Comparison of ENCODE assay signal across 8 mouse cellular contexts in the genomic region with DNA sequence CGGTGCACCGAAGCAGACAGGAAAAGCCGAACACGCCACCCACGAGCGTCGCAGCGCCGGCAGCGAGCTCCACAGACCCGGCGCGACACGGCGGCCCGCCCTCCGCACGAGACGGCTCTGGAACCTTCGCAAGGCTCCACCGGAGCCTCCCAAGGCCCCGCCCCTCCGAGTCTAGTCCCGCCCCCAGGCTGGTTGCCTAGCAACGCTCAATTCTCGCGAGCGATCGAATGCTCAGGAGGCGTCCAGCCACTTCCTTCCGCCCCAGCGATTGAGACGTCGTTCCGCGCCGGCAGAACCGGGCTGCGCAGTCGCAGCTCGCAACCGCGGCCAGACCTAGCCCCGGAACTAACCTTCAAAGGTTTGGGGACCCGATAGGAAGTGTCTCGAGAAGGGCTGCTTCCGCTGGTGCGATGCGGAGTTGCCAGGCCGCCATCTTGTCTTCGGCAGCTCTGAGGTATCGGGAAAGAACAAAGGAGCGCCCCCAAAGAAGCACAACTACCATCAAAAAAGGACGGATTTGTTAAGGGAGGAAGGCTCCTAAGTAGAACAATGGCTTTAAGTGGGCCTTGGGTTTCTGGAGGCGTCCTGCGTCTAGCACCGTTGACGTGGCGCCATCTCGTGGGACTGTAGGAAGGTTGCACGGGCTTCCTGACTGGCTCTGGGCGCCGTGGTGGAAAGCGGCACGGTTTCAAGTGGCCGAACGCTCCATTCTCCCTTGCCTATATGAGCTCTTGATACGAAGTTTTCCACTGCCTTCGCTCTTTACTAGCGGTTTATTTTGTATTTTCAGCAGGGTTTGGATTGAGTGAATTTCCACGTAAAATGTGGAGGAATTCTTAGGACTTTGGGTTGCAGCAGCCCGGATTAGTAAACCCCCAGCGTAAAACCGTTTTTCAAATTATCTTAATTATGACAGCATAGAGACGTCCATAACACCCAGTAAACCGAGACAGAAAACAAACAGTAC. TPM values are rescaled to one million over a fixed set of nuclear protein-coding genes. Genes with fewer than 3 reads are reported as not detected.
DNase-seq lines count a peak whose midpoint lies in the region; ATAC-seq lines count a peak whose summit lies in the region.

A gene (minus strand): TSS at position 173 of the 967 bp plus-strand sequence.

- intact Hi-C loops in gastrocnemius, postnatal 14 days (cut with DNase I; ENCODE audit: low total_unique reads), result loop anchor here (2.0 kb wide), 1 partner anchor 18 kb away; a partner anchor contains a TSS
- intact Hi-C loops in left cerebral cortex, postnatal 10 days (cut with DNase I), result no loop called here

- ATAC-seq in inflammation-experienced regulatory T-cells, adult 6 months, result peak; percentile 89
- peak; percentile 90 for ATAC-seq in megakaryocyte-erythroid progenitor cell, adult 5-6 weeks (replicated peaks; ENCODE audit: low FRiP score, low TSS enrichment, poor library complexity, severe bottlenecking)

- DNase-seq in adrenal gland, adult (ENCODE audit: inconsistent age in 2 of 2, low spot score in 1 of 2), result peak; percentile 100
- peak; percentile 99 for DNase-seq in embryo, embryonic 10.5 days (ENCODE audit: low spot score)
- peak; percentile 99 for DNase-seq in gastrocnemius, postnatal 14 days
- DNase-seq in left cerebral cortex, postnatal 10 days (ENCODE audit: extremely low spot score in 1 of 2, low spot score in 2 of 2), result peak; percentile 99
- peak; percentile 100 for DNase-seq in right cerebral cortex, postnatal 25 days
- DNase-seq in urinary bladder, postnatal 4 days (ENCODE audit: low spot score in 2 of 2), result peak; percentile 100

RNA-seq across cellular contexts. Expression of the gene that starts here (rescaled TPM):
- 10 to 100 TPM; 33.6 to 37.9 TPM for total RNA-seq in gastrocnemius, postnatal 14 days (2021)
- polyA plus RNA-seq in inflammation-experienced regulatory T-cells, adult 6 months (2017; shearing (Covaris generic)), result 100 to 1,000 TPM in 2 of 3 experiments, 10 to 100 TPM in 1; 88.4 to 163 (median 107) TPM
- 100 to 1,000 TPM; 106 to 109 TPM for total RNA-seq in left cerebral cortex, postnatal 10 days (2021)
- total RNA-seq in megakaryocyte-erythroid progenitor cell, adult 5-6 weeks (2014; fragmentation: Nextera tagmentation), result 190 and 235 TPM in 2 replicates
- total RNA-seq in megakaryocyte-erythroid progenitor cell, adult 5-6 weeks (2017), result 361 and 387 TPM in 2 replicates

Comparison
In these comparisons a context has a peak if more than half of its experiments do, and no peak if none do; other contexts are left out.
1. Peak in every context shown above with its lines: DNase-seq and ATAC-seq.